Mouse (Mus musculus): ENCODE measurements around the gene Cyp3a13. TPM values are rescaled to one million over a fixed set of nuclear protein-coding genes. Genes with fewer than 3 reads are reported as not detected.

The Cyp3a13 gene
- not detected in 2 replicates for polyA plus RNA-seq (2012)

- TF ChIP-seq GATA1 (IDR thresholded peaks at IDR 0.05; ENCODE audit: low read length), result no peak
Measured at GRCm38 (mm10) chr5:137921532-137921931, at the start of gene Cyp3a13. Gene Cyp3a13 (minus strand): TSS chr5:137921619.

DNA sequence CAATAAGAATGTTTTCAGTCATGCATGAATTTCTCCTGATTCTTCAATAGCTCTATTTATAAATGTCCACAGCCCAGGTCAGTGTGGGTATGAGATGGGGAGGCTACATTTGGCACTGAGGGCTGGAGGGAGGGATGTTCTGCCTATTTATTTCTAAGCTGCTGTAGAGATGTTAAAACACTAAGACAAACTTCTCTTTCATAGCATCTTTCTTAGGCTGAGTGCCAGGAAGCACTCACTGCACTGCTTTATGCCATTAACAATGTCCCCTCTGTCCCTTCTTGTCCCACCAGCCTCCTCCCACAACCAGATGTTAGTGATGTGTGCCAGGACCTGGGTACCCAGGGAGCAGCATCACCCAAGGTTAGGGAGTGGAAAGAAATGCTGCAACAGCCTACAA is 45.1 kb upstream of the Cyp3a13 start:
- TF ChIP-seq GATA1 (IDR thresholded peaks at IDR 0.05; ENCODE audit: low read length), result no peak

GRCm38 (mm10) chr5:137962945-137963344 is 41.5 kb upstream of the Cyp3a13 start, which contains the start of gene Gjc3:
Gene Gjc3 (minus strand): TSS chr5:137963098.
- TF ChIP-seq GATA1 (IDR thresholded peaks at IDR 0.05; ENCODE audit: low read length), result no peak

- TF ChIP-seq GATA1 (IDR thresholded peaks at IDR 0.05; ENCODE audit: low read length), result no peak
Measured at GRCm38 (mm10) chr5:137956404-137956803, 35.0 kb upstream of the Cyp3a13 start.

GRCm38 (mm10) chr5:137951218-137951617 is 29.8 kb upstream of the Cyp3a13 start:
- TF ChIP-seq GATA1 (IDR thresholded peaks at IDR 0.05; ENCODE audit: low read length), result no peak

GRCm38 (mm10) chr5:137947303-137947702 is 25.9 kb upstream of the Cyp3a13 start:
- no peak for TF ChIP-seq GATA1 (IDR thresholded peaks at IDR 0.05; ENCODE audit: low read length)

GRCm38 (mm10) chr5:137943133-137943532 is 21.7 kb upstream of the Cyp3a13 start:
- no peak for TF ChIP-seq GATA1 (IDR thresholded peaks at IDR 0.05; ENCODE audit: low read length)

DNA sequence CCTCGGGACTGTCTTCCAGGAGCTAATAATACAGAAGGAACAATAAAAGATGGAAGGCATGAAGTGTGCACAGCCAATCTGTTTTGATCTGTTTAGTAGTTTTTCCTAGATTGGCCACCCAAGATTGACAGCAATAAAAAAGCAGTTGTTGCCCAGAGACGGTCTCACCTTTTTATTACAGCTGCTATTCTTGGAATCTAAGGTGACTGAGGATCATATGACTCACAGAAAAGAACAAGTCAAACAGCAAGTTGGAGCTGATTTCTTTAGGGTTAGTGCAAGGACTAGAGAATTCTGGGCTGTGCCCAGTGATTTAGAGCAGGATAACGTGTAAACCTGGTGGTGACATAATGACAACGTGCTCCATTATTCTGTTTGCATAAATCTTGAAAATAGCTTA is 19.5 kb upstream of the Cyp3a13 start:
- no peak for TF ChIP-seq GATA1 (IDR thresholded peaks at IDR 0.05; ENCODE audit: low read length)

DNA sequence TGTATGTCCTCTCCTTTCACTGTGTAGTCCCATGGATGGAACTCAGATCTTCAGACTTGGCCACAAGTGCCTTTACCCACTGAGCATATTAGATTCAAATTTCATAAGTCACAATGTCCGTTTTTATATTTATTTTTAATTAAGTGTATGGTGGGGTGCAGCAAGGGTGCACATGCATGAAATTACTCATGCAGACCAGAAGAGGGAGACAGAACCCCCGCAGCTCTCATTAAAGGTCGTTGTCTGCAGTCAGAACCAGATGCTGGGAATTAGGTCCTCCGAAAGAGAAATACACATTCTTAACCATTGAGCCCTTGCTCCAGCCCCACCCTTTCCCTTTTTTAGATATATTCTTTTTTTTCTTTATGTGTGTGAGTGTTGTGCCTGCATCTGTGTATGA is 15.8 kb upstream of the Cyp3a13 start:
- no peak for TF ChIP-seq GATA1 (IDR thresholded peaks at IDR 0.05; ENCODE audit: low read length)

- no peak for TF ChIP-seq GATA1 (IDR thresholded peaks at IDR 0.05; ENCODE audit: low read length)
Measured at GRCm38 (mm10) chr5:137936486-137936885, 15.1 kb upstream of the Cyp3a13 start.

GRCm38 (mm10) chr5:137928439-137928838 is 7.0 kb upstream of the Cyp3a13 start:
- no peak for TF ChIP-seq GATA1 (IDR thresholded peaks at IDR 0.05; ENCODE audit: low read length)

GRCm38 (mm10) chr5:137922171-137922570 is 752 bp upstream of the Cyp3a13 start:
- no peak for TF ChIP-seq GATA1 (IDR thresholded peaks at IDR 0.05; ENCODE audit: low read length)

- no peak for TF ChIP-seq GATA1 (IDR thresholded peaks at IDR 0.05; ENCODE audit: low read length)
Measured at GRCm38 (mm10) chr5:137915550-137915949, 5.9 kb downstream of the Cyp3a13 start.

- TF ChIP-seq GATA1 (IDR thresholded peaks at IDR 0.05; ENCODE audit: low read length), result no peak
Measured at GRCm38 (mm10) chr5:137914508-137914907, 6.9 kb downstream of the Cyp3a13 start.

GRCm38 (mm10) chr5:137909564-137910262 is 11.7 kb downstream of the Cyp3a13 start:
- no peak for TF ChIP-seq GATA1 (IDR thresholded peaks at IDR 0.05; ENCODE audit: low read length)

- TF ChIP-seq GATA1 (IDR thresholded peaks at IDR 0.05; ENCODE audit: low read length), result no peak
Measured at GRCm38 (mm10) chr5:137897812-137898211, 23.6 kb downstream of the Cyp3a13 start.

DNA sequence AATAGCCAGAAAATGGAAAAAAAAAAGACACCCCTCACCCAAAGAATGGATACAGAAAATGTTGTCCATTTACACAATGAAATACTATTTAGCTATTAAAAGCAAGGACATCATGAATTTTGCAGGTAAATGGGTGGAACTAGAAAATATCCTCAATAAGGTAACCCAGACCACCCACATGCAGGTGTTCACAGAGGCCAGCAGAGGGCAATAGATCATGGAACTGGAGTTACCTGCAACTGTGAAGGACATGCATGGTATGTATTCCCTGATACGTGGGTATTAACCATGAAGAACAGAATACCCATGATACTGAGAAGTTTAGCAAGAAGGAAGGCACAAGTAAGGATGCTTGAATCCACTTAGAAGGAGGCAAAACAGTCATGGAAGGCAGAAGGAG is 28.5 kb downstream of the Cyp3a13 start:
- TF ChIP-seq GATA1 (IDR thresholded peaks at IDR 0.05; ENCODE audit: low read length), result no peak
